Mouse (Mus musculus): ENCODE results near the gene Frk.

DNA sequence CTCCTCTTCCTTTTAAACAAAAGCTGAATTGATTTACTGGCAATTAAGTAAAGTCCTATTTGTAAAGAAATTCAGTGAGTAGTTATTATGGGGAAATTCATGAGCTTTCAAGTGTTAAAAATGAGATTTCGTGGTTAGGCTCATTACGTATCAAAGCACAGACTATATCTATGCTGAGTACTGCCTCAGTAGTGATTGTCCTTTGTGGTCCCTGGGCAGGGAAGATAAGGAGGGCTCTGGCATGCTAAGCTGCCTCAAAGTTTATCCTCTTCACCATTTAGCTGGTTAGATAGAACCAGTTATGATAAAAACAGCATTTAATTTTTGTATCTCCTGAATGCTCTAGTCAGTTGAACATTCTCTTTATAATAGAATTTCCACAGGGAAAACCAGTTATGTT, 14.2 kb upstream of the Frk start:
- TF ChIP-seq CTCF (IDR thresholded peaks at IDR 0.05; ENCODE audit: control insufficient read depth, insufficient read depth, low read length), result no peak
- TF ChIP-seq POLR2A (IDR thresholded peaks at IDR 0.05; ENCODE audit: borderline replicate concordance, control insufficient read depth, low read depth, low read length), result no peak

All from bone marrow, adult 2 months (tissue).